Mouse (Mus musculus): ENCODE measurements around the gene Rhobtb1.

GRCm38 (mm10) chr10:69152971-69153370 lies 1.7 kb downstream of the Rhobtb1 start:
- TF ChIP-seq CTCF (IDR thresholded peaks at IDR 0.05; ENCODE audit: borderline replicate concordance, control insufficient read depth, extremely low read depth, insufficient read depth, low read length, poor library complexity) (no peak), POLR2A (IDR thresholded peaks at IDR 0.05; ENCODE audit: control insufficient read depth, extremely low read depth, insufficient read depth, low read length, poor library complexity) (no peak)

Data from thymus, adult 2 months (tissue).